Mouse (Mus musculus) ovary, postnatal 10 days (tissue): ENCODE data around the gene Gfer.

ENCODE experiments used
- DNase-seq: peaks from one replicate; pipeline ENCODE4 v3.0.0; 2022; ENCODE audit warnings: low spot score

The Gfer gene

GRCm38 (mm10) chr17:24696011-24696697, at the start of gene Gfer, which contains the start of gene Noxo1:
Gene Gfer (minus strand): TSS chr17:24696156.
Gene Noxo1 (plus strand): TSS chr17:24696234.
- peak; percentile 67 for DNase-seq

DNA sequence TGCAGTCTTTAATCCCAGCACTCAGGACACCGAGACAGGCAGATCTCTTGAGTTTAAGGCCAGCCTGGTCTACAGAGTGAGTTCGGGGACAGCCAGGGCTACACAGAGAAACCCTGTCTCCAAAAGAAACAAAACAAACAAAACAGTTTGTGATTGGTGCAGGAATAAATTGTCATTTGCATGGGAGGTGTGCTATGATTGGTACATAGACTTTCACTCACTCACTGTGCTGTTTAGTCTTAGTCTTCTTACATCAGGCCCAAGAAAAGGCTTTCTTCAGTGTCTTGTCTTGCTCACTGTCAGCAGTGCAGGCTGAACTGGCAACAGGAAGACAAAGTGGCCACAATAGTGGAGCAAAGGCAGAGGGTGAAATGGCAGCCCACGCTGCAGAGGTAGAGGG, 48.4 kb upstream of the Gfer start:
- no peak for DNase-seq

- DNase-seq: no peak
Measured at GRCm38 (mm10) chr17:24743896-24744295, 47.9 kb upstream of the Gfer start.

DNA sequence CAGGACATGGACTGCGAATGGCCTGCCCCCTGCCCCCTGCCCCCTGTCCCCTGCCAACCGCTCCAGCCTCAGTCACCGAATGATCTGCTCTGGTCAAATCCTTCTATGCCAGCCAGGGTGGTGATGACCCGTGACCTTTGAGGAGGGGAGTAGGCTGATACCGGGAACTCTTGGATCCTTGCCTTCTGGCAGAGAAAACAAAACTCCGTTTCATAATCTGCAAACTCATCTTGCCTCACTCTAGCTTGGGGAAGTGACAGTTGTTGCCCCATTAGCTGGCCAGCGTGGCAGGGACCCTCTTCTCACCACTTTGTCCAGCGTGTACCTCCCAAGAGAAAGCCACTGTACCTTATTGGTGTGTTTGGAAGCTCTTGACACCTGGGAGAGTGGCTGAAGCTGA, 46.4 kb upstream of the Gfer start:
- DNase-seq: no peak

GRCm38 (mm10) chr17:24739926-24740325, 44.0 kb upstream of the Gfer start:
- no peak for DNase-seq

DNA sequence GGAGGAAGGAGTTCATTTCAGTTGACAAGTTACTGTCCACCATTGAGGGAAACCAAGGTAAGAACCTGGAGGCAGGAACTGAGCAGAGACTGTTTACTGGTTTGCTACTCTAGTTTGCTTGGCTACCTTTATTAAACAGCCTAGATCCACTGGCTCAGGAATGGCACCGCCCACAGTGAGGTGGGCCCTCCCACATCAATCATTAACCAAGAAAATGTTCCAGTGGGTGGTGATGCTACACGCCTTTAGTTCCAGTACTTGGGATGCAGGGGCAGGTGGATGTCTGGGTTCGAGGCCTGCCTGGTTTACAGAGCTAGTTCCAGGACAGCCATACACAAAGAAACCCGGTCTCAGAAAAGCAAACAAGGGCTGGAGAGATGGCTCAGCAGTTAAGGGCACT, 42.3 kb upstream of the Gfer start:
- no peak for DNase-seq

DNA sequence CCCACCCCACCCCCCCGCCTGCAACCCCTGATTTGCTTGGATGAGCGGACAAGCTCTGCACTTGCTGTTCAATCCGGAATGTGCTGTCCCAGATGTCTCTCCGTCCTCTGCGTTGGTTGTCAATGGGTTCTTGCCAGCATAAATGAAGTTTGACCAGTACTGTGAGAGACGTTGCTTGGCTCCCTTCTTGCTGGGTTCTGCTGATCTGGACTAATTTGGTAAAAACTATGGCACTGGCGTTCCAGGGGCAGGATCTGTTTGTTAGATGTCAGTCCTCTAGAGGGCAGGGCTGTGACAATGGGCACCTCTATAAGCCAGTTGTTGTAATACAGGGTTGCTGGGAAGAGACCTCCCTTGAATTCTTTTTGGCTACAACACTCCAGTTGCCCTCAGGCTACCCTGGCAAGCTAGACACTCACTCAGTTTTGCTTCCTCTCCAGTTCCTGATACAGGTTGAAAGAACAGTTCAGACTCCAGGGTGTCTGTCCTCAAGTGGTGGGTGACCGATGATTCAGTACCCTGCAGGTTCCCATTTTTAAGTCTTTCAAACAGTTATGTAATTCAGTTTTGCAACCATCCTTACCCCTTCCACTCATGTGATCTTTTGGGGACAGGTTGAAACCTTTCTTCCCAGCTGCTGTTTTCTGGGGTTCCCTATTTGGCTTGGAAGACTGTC, 41.3 kb upstream of the Gfer start:
- DNase-seq: no peak

DNA sequence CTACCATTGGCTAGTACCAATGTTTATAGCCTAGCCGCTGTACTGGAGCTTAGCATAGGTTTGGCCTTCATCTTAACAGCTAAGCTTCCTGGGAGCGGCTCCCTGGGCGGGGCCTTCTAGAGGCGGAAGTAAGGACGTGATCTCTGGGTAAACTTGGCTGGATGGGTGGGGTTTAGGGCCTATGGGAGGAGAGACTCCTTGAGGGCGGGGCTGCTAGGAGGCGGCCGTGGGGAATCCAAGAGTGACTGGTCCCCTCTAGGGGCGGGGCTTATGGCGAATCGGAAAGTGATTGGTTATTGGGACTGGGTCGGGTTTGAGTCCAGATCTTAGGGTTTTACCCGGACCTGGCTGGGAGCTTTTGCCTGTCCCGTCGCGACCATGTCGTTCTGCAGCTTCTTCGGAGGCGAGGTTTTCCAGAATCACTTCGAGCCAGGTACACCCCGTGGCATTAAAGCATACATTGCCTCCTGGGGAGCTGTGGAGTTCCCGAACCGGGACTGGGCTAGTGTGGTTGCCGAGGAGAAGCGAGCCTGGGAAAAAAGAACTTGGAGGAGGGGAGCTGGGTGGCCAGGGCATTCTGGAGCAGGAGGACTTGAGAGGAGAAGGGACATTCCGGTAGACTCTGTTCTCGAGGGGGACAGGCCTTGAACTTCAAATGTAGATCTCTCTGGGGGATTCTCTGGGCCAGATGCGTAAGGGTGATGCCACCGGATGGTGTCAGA, 40.5 kb upstream of the Gfer start, which contains the start of gene Msrb1:
Gene Msrb1, plus strand, starts transcription at position 313 of the 722 bp plus-strand sequence.
- DNase-seq: peak; percentile 79

- DNase-seq: no peak
Measured at GRCm38 (mm10) chr17:24735446-24735845, 39.5 kb upstream of the Gfer start.

DNA sequence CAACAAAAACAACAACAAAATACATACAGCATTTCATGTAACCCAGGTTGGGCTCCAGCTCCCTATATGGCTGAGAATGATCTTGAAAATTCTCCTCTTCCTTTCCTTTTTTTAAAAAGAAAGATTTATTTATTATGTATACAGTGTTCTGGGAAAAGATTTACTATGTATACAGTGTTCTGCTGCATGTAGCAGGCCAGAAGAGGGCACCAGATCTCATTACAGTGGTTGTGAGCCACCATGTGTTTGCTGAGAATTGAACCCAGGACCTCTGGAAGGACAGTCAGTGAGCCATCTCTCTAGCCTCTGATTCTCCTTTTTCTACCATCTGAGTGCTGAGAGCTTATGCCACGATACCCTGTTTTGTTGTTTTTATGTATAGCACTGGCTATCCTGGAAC, 38.6 kb upstream of the Gfer start:
- DNase-seq: no peak

- no peak for DNase-seq
Measured at GRCm38 (mm10) chr17:24733434-24734050, 37.6 kb upstream of the Gfer start.

- no peak for DNase-seq
Measured at GRCm38 (mm10) chr17:24732233-24732935, 36.4 kb upstream of the Gfer start.

- no peak for DNase-seq
Measured at GRCm38 (mm10) chr17:24730787-24731186, 34.8 kb upstream of the Gfer start.

GRCm38 (mm10) chr17:24729067-24729466, 33.1 kb upstream of the Gfer start:
- no peak for DNase-seq

DNA sequence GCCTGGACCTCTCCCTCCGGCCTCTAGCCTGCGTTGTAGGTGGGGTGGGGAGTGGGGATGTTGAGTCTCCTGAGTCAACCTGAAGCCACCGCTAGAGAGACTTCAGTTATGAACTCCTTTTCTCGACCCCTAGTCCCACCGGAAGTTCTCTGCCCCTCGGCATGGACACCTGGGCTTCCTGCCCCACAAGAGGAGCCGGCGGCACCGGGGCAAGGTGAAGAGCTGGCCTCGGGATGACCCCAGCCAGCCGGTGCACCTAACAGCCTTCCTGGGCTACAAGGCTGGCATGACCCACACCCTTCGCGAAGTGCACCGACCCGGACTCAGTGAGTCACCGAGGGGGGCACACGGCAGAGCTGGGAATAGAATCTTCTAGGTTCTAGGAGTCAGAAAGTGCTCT, 32.2 kb upstream of the Gfer start:
- DNase-seq: no peak

DNA sequence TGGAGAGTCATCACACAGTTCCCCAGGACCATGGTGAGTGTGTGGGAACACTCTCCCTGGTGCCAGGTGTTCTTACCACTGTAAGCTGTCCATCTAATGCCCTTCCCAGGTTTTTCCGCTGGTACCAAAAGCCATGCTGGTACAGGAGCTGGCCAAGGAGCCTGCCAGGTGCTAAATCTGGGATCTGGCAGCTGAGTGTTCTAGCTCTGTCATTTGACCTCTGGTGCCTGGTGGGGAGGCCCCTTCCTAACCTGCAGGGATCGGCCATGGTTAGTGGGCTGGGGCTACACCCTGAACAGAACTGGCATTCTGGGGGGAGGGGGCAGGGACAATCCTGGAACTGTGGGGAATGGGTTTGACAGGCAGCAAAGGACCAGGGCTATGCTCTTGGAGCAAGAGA, 31.7 kb upstream of the Gfer start, which contains the start of gene Rpl3l:
Gene Rpl3l, plus strand, starts transcription at position 203 of the 400 bp plus-strand sequence.
- no peak for DNase-seq

DNA sequence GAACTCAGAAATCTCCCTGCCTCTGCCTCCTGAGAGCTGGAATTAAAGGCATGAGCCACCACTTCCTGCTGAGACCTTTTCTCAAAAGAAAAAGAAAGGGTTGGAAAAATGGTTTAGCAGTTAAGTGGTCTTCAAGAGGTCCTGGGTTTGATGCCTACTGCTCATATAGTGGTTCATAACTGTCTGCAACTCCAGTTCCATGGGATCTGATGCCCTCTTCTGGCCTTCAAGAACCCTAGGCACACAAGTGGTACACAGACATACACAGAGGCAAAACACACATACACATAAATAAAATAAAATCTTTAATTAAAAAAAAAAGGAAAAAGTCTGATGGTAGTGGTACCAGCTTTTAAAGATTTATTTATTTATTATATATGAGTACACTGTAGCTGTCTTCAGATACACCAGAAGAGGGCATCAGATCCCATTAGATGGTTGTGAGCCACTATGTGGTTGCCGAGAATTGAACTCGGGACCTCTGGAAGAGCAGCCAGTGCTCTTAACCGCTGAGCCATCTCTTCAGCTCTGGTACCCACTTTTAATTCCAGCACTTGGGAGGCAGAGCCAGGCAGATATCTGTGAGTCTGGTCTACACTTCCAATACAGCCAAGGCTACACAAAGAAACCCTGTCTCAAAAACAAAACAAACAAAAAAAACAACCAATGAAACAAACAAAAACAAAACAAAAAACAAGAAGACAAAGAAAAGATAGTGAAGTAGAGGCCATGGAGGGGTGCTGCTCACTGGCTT, 29.9 kb upstream of the Gfer start:
- DNase-seq: no peak

GRCm38 (mm10) chr17:24724184-24724583, 28.2 kb upstream of the Gfer start, which contains the start of gene Ndufb10:
Gene Ndufb10 (minus strand): TSS chr17:24724478.
- peak; percentile 97 for DNase-seq

- no peak for DNase-seq
Measured at GRCm38 (mm10) chr17:24723881-24724180, 27.9 kb upstream of the Gfer start.

GRCm38 (mm10) chr17:24723122-24723880, 27.3 kb upstream of the Gfer start:
- no peak for DNase-seq
